In genomic region chr6:108111693-108112092, GRCm38 (mm10) we compare ENCODE assay signal across 30 mouse cellular contexts. TPM values are rescaled to one million over a fixed set of nuclear protein-coding genes. Genes with fewer than 3 reads are reported as not detected.
DNase-seq lines count a peak whose midpoint lies in the region; ATAC-seq and TF ChIP-seq lines count a peak whose summit lies in the region.
"Had no signal": no experiment of that assay in that cellular context is flagged by ENCODE, and none has a peak within 500 bp of the region (broad histone marks: within the 10 kb centered on the region; RNA-seq: fewer than 3 reads in every experiment).

No protein-coding gene starts in this region.

- peaks cover 32% of the 10 kb centered on the region for H3K4me1 ChIP-seq in heart, embryonic 10.5 days
- H3K4me1 ChIP-seq in heart, embryonic 15.5 days (replicated peaks) = peaks cover 29% of the 10 kb centered on the region
- no peaks in the 10 kb centered on the region; the same call in 1 of the 2 replicates for H3K4me1 ChIP-seq in lung, embryonic 14.5 days (ENCODE audit: insufficient read depth)
- H3K4me1 ChIP-seq: embryonic facial prominence, embryonic 12.5 days; hindbrain, embryonic 12.5 days; lung, embryonic 15.5 days; stomach, embryonic 15.5 days had no signal

- TF ChIP-seq CTCF in lung, embryonic 14.5 days (IDR thresholded peaks at IDR 0.05; ENCODE audit: low read depth) = no peak

- no peak for DNase-seq in heart, embryonic 10.5 days (ENCODE audit: low spot score)
- DNase-seq in heart, adult 11 months = no peak
- DNase-seq in heart, postnatal 4 days = no peak
- DNase-seq in lung, embryonic 14.5 days = no peak
- DNase-seq in lung, adult 18-20 months = no peak
- DNase-seq: adrenal gland, postnatal 10 days; cerebellum, adult 8-10 months; cerebellum, postnatal 25 days; gastrocnemius, postnatal 14 days; kidney, adult 9 months; kidney, postnatal 10 days; layer of hippocampus, postnatal 36 days; left cerebral cortex, postnatal 4 days; right cerebral cortex, postnatal 25 days; thymus, adult 2 months; thymus, postnatal 36 days had no signal

- no peak; the same call in 1 of the 2 replicates for ATAC-seq in heart, embryonic 15.5 days (replicated peaks; ENCODE audit: insufficient number of reproducible peaks, insufficient read depth, low FRiP score, low read depth)
- peak; percentile 35; the same call in 1 of the 2 replicates for ATAC-seq in lung, embryonic 14.5 days (ENCODE audit: insufficient read depth)
- ATAC-seq in megakaryocyte progenitor cell, adult 5-6 weeks (replicated peaks; ENCODE audit: poor library complexity) = peak; percentile 46; the same call in 1 of the 2 replicates
- ATAC-seq: forebrain, embryonic 14.5 days; hindbrain, postnatal 0 days; intestine, embryonic 16.5 days; midbrain, embryonic 16.5 days; Patski had no signal

- H3K4me3 ChIP-seq in heart, embryonic 10.5 days = no peak overlapping the region
- no peak overlapping the region for H3K4me3 ChIP-seq in heart, embryonic 15.5 days
- H3K4me3 ChIP-seq in lung, embryonic 14.5 days (ENCODE audit: low read depth, low read length) = no peak overlapping the region
- H3K4me3 ChIP-seq: embryonic facial prominence, embryonic 12.5 days; hindbrain, embryonic 12.5 days; lung, embryonic 15.5 days; stomach, embryonic 15.5 days had no signal

- no peaks in the 10 kb centered on the region for H3K9me3 ChIP-seq in heart, embryonic 10.5 days
- no peaks in the 10 kb centered on the region for H3K9me3 ChIP-seq in heart, embryonic 15.5 days (replicated peaks)
- H3K9me3 ChIP-seq in lung, embryonic 14.5 days (ENCODE audit: low read depth, low read length) = no peaks in the 10 kb centered on the region
- H3K9me3 ChIP-seq: embryonic facial prominence, embryonic 12.5 days; G1E; hindbrain, embryonic 12.5 days; lung, embryonic 15.5 days; stomach, embryonic 15.5 days had no signal

- no peaks in the 10 kb centered on the region for H3K36me3 ChIP-seq in heart, embryonic 10.5 days
- no peaks in the 10 kb centered on the region for H3K36me3 ChIP-seq in heart, embryonic 15.5 days
- H3K36me3 ChIP-seq in lung, embryonic 14.5 days (ENCODE audit: insufficient read depth) = no peaks in the 10 kb centered on the region
- H3K36me3 ChIP-seq: embryonic facial prominence, embryonic 12.5 days; lung, embryonic 15.5 days; stomach, embryonic 15.5 days had no signal

- no peak overlapping the region for H3K9ac ChIP-seq in heart, embryonic 15.5 days
- H3K9ac ChIP-seq in lung, embryonic 14.5 days = no peak overlapping the region
- H3K9ac ChIP-seq: embryonic facial prominence, embryonic 12.5 days; hindbrain, embryonic 12.5 days; liver, embryonic 14.5 days; lung, embryonic 15.5 days; stomach, embryonic 15.5 days had no signal

- H3K27me3 ChIP-seq in heart, embryonic 10.5 days (ENCODE audit: insufficient read depth, poor library complexity, severe bottlenecking) = no peaks in the 10 kb centered on the region
- no peaks in the 10 kb centered on the region for H3K27me3 ChIP-seq in heart, embryonic 15.5 days
- H3K27me3 ChIP-seq in lung, embryonic 14.5 days (ENCODE audit: insufficient read depth, low read length) = no peaks in the 10 kb centered on the region
- H3K27me3 ChIP-seq: embryonic facial prominence, embryonic 12.5 days; hindbrain, embryonic 12.5 days; lung, embryonic 15.5 days; Patski; stomach, embryonic 15.5 days had no signal

- peak overlapping the region; percentile 2; the same call in 1 of the 2 replicates for H3K4me2 ChIP-seq in heart, embryonic 15.5 days
- H3K4me2 ChIP-seq in lung, embryonic 14.5 days = no peak overlapping the region
- H3K4me2 ChIP-seq: embryonic facial prominence, embryonic 12.5 days; hindbrain, embryonic 12.5 days; lung, embryonic 15.5 days; midbrain, embryonic 11.5 days; stomach, embryonic 15.5 days had no signal

- peak overlapping the region; percentile 82 for H3K27ac ChIP-seq in heart, embryonic 10.5 days
- peak overlapping the region; percentile 57 for H3K27ac ChIP-seq in heart, embryonic 15.5 days
- H3K27ac ChIP-seq in lung, embryonic 14.5 days (ENCODE audit: low read depth) = no peak overlapping the region
- H3K27ac ChIP-seq: embryonic facial prominence, embryonic 12.5 days; hindbrain, embryonic 12.5 days; hindbrain, postnatal 0 days; liver, embryonic 14.5 days; lung, embryonic 15.5 days; stomach, embryonic 15.5 days had no signal

RNA-seq across cellular contexts. Expression of gene Setmar, which starts 46.8 kb away (rescaled TPM):
- 5.2 and 6.2 TPM in 2 replicates for polyA plus RNA-seq in heart, embryonic 10.5 days (2016; fragmentation: Nextera tagmentation; extraction: Ambion mirVana)
- polyA plus RNA-seq in heart, embryonic 15.5 days (2015; fragmentation: Nextera tagmentation; extraction: Ambion mirVana) = 4.8 and 5.6 TPM in 2 replicates
- 1 to 10 TPM; 4.2 to 4.6 TPM for total RNA-seq in heart, postnatal 4 days (2021)
- 6.0 and 6.9 TPM in 2 replicates for polyA plus RNA-seq in lung, embryonic 14.5 days (2014; fragmentation: Nextera tagmentation; extraction: Ambion mirVana)
- total RNA-seq in megakaryocyte progenitor cell, adult 5-6 weeks (2015) = 7.2 and 8.7 TPM in 2 replicates
- 2.5 and 2.6 TPM in 2 replicates for total RNA-seq in megakaryocyte progenitor cell, adult 5-6 weeks (2017)
